Mouse (Mus musculus) hematopoietic stem cell, adult 5-6 weeks (primary cell): ENCODE results near the gene Cpa4. TPM values are rescaled to one million over a fixed set of nuclear protein-coding genes. Genes with fewer than 3 reads are reported as not detected.

Experiments
- ATAC-seq, 2 experiments: fragments of 125-278 bp in 1 of 2; replicated peaks in 1 of 2; 2 replicates each; pipeline ENCODE4 v1.8.0; 2016 to 2017; ENCODE audit warnings: inconsistent platforms in 2 of 2, mild to moderate bottlenecking in 2 of 2, moderate number of reproducible peaks in 2 of 2, low read depth in 1 of 2, moderate TSS enrichment in 1 of 2; ENCODE audit not compliant: low FRiP score in 2 of 2, poor library complexity in 2 of 2, severe bottlenecking in 2 of 2, insufficient read depth in 1 of 2, low TSS enrichment in 1 of 2
- total RNA-seq: library from RNA; stranded (forward); fragments of 172-1452, 232-1000 nt; gene quantifications from 2 replicates; pipeline ENCODE4 v1.2.3, GENCODE M21; 2017

Cpa4 gene
- total RNA-seq, 1 experiment from 2014 or later: not detected

- ATAC-seq: no peak
These were observed 18.9 kb upstream of the Cpa4 start for GRCm38 (mm10) chr6:30549231-30549761.

GRCm38 (mm10) chr6:30550496-30551192, 17.5 kb upstream of the Cpa4 start:
- ATAC-seq: no peak

- ATAC-seq: no peak
These were observed 17.0 kb upstream of the Cpa4 start for GRCm38 (mm10) chr6:30551193-30551515.

GRCm38 (mm10) chr6:30551644-30552580, 16.3 kb upstream of the Cpa4 start:
- ATAC-seq: no peak

GRCm38 (mm10) chr6:30552628-30553027, 15.5 kb upstream of the Cpa4 start:
- no peak for ATAC-seq

GRCm38 (mm10) chr6:30553381-30554010, 14.7 kb upstream of the Cpa4 start:
- ATAC-seq: no peak

GRCm38 (mm10) chr6:30554092-30554491, 14.1 kb upstream of the Cpa4 start:
- no peak for ATAC-seq

GRCm38 (mm10) chr6:30554621-30555170, 13.5 kb upstream of the Cpa4 start:
- no peak for ATAC-seq

GRCm38 (mm10) chr6:30556080-30556479, 12.1 kb upstream of the Cpa4 start:
- ATAC-seq: no peak

GRCm38 (mm10) chr6:30559726-30560125, 8.4 kb upstream of the Cpa4 start:
- no peak for ATAC-seq

- ATAC-seq: no peak
These were observed 6.0 kb upstream of the Cpa4 start for GRCm38 (mm10) chr6:30562132-30562531.

- no peak for ATAC-seq
These were observed 4.6 kb upstream of the Cpa4 start for GRCm38 (mm10) chr6:30563575-30563974.

GRCm38 (mm10) chr6:30564051-30564450, 4.1 kb upstream of the Cpa4 start:
- no peak for ATAC-seq

- no peak for ATAC-seq
These were observed 1.2 kb downstream of the Cpa4 start for GRCm38 (mm10) chr6:30569331-30569730.

GRCm38 (mm10) chr6:30570012-30570411, 1.8 kb downstream of the Cpa4 start:
- no peak for ATAC-seq

GRCm38 (mm10) chr6:30572456-30573311, 4.5 kb downstream of the Cpa4 start:
- no peak for ATAC-seq

GRCm38 (mm10) chr6:30573380-30573779, 5.2 kb downstream of the Cpa4 start:
- ATAC-seq: no peak
